Mouse (Mus musculus): Measurements from ENCODE around the gene Gdi2. TPM values are rescaled to one million over a fixed set of nuclear protein-coding genes. Genes with fewer than 3 reads are reported as not detected.
A peak's percentile ranks its signal among the peaks of the same experiment; 100 is the strongest.
"Not testable (repeated sequence)": the region's sequence is repeated elsewhere in the genome, so short reads cannot be mapped to it uniquely, and the experiment has no call there.

The Gdi2 gene
- polyA plus RNA-seq, 1 experiment from 2014 or later, result 516 TPM

- ATAC-seq, result no peak
- H3K27ac ChIP-seq (ENCODE audit: low read depth, low read length), result no peak overlapping the region
- no peaks in the 10 kb centered on the region for H3K27me3 ChIP-seq (replicated peaks; ENCODE audit: control insufficient read depth, insufficient read depth, low read length)
- no peak overlapping the region for H3K4me3 ChIP-seq (ENCODE audit: low read depth, low read length)
- no peaks in the 10 kb centered on the region; the same call in 1 of the 2 replicates for H3K4me1 ChIP-seq (ENCODE audit: control insufficient read depth, insufficient read depth, low read length)
- H3K9me3 ChIP-seq (replicated peaks; ENCODE audit: control insufficient read depth, low read length), result no peaks in the 10 kb centered on the region
- no peak overlapping the region for H3K9ac ChIP-seq (ENCODE audit: low read length)
- WGBS, result 80% methylated on average over 8 of the region's 8 CpGs
- no peaks in the 10 kb centered on the region for H3K36me3 ChIP-seq (ENCODE audit: control insufficient read depth, insufficient read depth, low read length)
- DNase-seq (ENCODE audit: low spot score), result no peak
- H3K4me2 ChIP-seq (ENCODE audit: low read length), result no peak overlapping the region
Measured at GRCm38 (mm10) chr13:3526328-3526727, 11.5 kb upstream of the Gdi2 start.

- Histone ChIP-seq H3K4me2 (ENCODE audit: low read length) (no peak overlapping the region), H3K9ac (ENCODE audit: low read length) (no peak overlapping the region), H3K4me3 (ENCODE audit: low read depth, low read length) (no peak overlapping the region), H3K36me3 (ENCODE audit: control insufficient read depth, insufficient read depth, low read length) (no peaks in the 10 kb centered on the region), H3K9me3 (replicated peaks; ENCODE audit: control insufficient read depth, low read length) (no peaks in the 10 kb centered on the region), H3K27ac (ENCODE audit: low read depth, low read length) (no peak overlapping the region), H3K27me3 (replicated peaks; ENCODE audit: control insufficient read depth, insufficient read depth, low read length) (no peaks in the 10 kb centered on the region), H3K4me1 (ENCODE audit: control insufficient read depth, insufficient read depth, low read length) (no peaks in the 10 kb centered on the region; the same call in 1 of the 2 replicates)
- DNase-seq (ENCODE audit: low spot score), result no peak
- no peak for ATAC-seq
- WGBS, result 66% methylated on average over 3 of the region's 3 CpGs
Measured at GRCm38 (mm10) chr13:3530451-3530850, 7.4 kb upstream of the Gdi2 start.

- not testable (repeated sequence) for H3K9ac ChIP-seq (ENCODE audit: low read length); H3K27me3 ChIP-seq (replicated peaks; ENCODE audit: control insufficient read depth, insufficient read depth, low read length); H3K36me3 ChIP-seq (ENCODE audit: control insufficient read depth, insufficient read depth, low read length); H3K27ac ChIP-seq (ENCODE audit: low read depth, low read length); DNase-seq (ENCODE audit: low spot score); H3K4me3 ChIP-seq (ENCODE audit: low read depth, low read length); ATAC-seq; H3K4me1 ChIP-seq (ENCODE audit: control insufficient read depth, insufficient read depth, low read length); H3K9me3 ChIP-seq (replicated peaks; ENCODE audit: control insufficient read depth, low read length); H3K4me2 ChIP-seq (ENCODE audit: low read length)
- WGBS, result 45% methylated on average over 2 of the region's 2 CpGs
Measured at GRCm38 (mm10) chr13:3531176-3531575, 6.7 kb upstream of the Gdi2 start.

- DNase-seq (ENCODE audit: low spot score), result no peak
- no peak overlapping the region for H3K4me3 ChIP-seq (ENCODE audit: low read depth, low read length)
- no peak overlapping the region for H3K27ac ChIP-seq (ENCODE audit: low read depth, low read length)
- H3K9ac ChIP-seq (ENCODE audit: low read length), result no peak overlapping the region
- no peaks in the 10 kb centered on the region for H3K36me3 ChIP-seq (ENCODE audit: control insufficient read depth, insufficient read depth, low read length)
- no peaks in the 10 kb centered on the region for H3K9me3 ChIP-seq (replicated peaks; ENCODE audit: control insufficient read depth, low read length)
- no peaks in the 10 kb centered on the region for H3K4me1 ChIP-seq (ENCODE audit: control insufficient read depth, insufficient read depth, low read length)
- ATAC-seq, result no peak
- no peak overlapping the region for H3K4me2 ChIP-seq (ENCODE audit: low read length)
- WGBS, result 66% methylated on average over 10 of the region's 10 CpGs
- no peaks in the 10 kb centered on the region for H3K27me3 ChIP-seq (replicated peaks; ENCODE audit: control insufficient read depth, insufficient read depth, low read length)
Measured at GRCm38 (mm10) chr13:3531692-3532320, 6.1 kb upstream of the Gdi2 start.

GRCm38 (mm10) chr13:3532451-3532850 lies 5.4 kb upstream of the Gdi2 start:
- H3K4me2 ChIP-seq (ENCODE audit: low read length), result no peak overlapping the region
- no peaks in the 10 kb centered on the region for H3K9me3 ChIP-seq (replicated peaks; ENCODE audit: control insufficient read depth, low read length)
- H3K9ac ChIP-seq (ENCODE audit: low read length), result no peak overlapping the region
- DNase-seq (ENCODE audit: low spot score), result no peak
- no peak for ATAC-seq
- H3K27me3 ChIP-seq (replicated peaks; ENCODE audit: control insufficient read depth, insufficient read depth, low read length), result no peaks in the 10 kb centered on the region
- no peaks in the 10 kb centered on the region for H3K4me1 ChIP-seq (ENCODE audit: control insufficient read depth, insufficient read depth, low read length)
- H3K36me3 ChIP-seq (ENCODE audit: control insufficient read depth, insufficient read depth, low read length), result no peaks in the 10 kb centered on the region
- no peak overlapping the region for H3K27ac ChIP-seq (ENCODE audit: low read depth, low read length)
- 73% methylated on average over 4 of the region's 4 CpGs for WGBS
- H3K4me3 ChIP-seq (ENCODE audit: low read depth, low read length), result no peak overlapping the region

- Histone ChIP-seq H3K27me3 (replicated peaks; ENCODE audit: control insufficient read depth, insufficient read depth, low read length) (no peaks in the 10 kb centered on the region), H3K4me3 (ENCODE audit: low read depth, low read length) (no peak overlapping the region), H3K9me3 (replicated peaks; ENCODE audit: control insufficient read depth, low read length) (no peaks in the 10 kb centered on the region), H3K27ac (ENCODE audit: low read depth, low read length) (no peak overlapping the region), H3K36me3 (ENCODE audit: control insufficient read depth, insufficient read depth, low read length) (no peaks in the 10 kb centered on the region), H3K4me2 (ENCODE audit: low read length) (no peak overlapping the region), H3K9ac (ENCODE audit: low read length) (no peak overlapping the region), H3K4me1 (ENCODE audit: control insufficient read depth, insufficient read depth, low read length) (peaks cover under 1% of the 10 kb centered on the region; the same call in 1 of the 2 replicates)
- 97% methylated on average over 4 of the region's 4 CpGs for WGBS
- ATAC-seq (no peak), DNase-seq (ENCODE audit: low spot score) (no peak)
Measured at GRCm38 (mm10) chr13:3534146-3534545, 3.7 kb upstream of the Gdi2 start.

GRCm38 (mm10) chr13:3538223-3538968 lies 533 bp downstream of the Gdi2 start:
- Histone ChIP-seq H3K4me2 (ENCODE audit: low read length) (peak overlapping the region; percentile 77), H3K9ac (ENCODE audit: low read length) (peak overlapping the region; percentile 96), H3K27ac (ENCODE audit: low read depth, low read length) (peak overlapping the region; percentile 97), H3K36me3 (ENCODE audit: control insufficient read depth, insufficient read depth, low read length) (no peaks in the 10 kb centered on the region), H3K4me1 (ENCODE audit: control insufficient read depth, insufficient read depth, low read length) (peaks cover 24% of the 10 kb centered on the region), H3K9me3 (replicated peaks; ENCODE audit: control insufficient read depth, low read length) (no peaks in the 10 kb centered on the region), H3K4me3 (ENCODE audit: low read depth, low read length) (peak overlapping the region; percentile 89), H3K27me3 (replicated peaks; ENCODE audit: control insufficient read depth, insufficient read depth, low read length) (no peaks in the 10 kb centered on the region)
- DNase-seq (ENCODE audit: low spot score), result peak; percentile 72
- ATAC-seq, result peak; percentile 46
- WGBS, result under 1% methylated on average over 57 of the region's 59 CpGs

GRCm38 (mm10) chr13:3538969-3539562 lies 1.2 kb downstream of the Gdi2 start:
- peak; percentile 41 for DNase-seq (ENCODE audit: low spot score)
- peaks cover 24% of the 10 kb centered on the region for H3K4me1 ChIP-seq (ENCODE audit: control insufficient read depth, insufficient read depth, low read length)
- H3K4me3 ChIP-seq (ENCODE audit: low read depth, low read length), result peak overlapping the region; percentile 89
- WGBS, result 1% methylated on average over 15 of the region's 15 CpGs
- no peak for ATAC-seq
- H3K27ac ChIP-seq (ENCODE audit: low read depth, low read length), result peak overlapping the region; percentile 97; the same call in 1 of the 2 replicates
- H3K27me3 ChIP-seq (replicated peaks; ENCODE audit: control insufficient read depth, insufficient read depth, low read length), result no peaks in the 10 kb centered on the region
- no peaks in the 10 kb centered on the region for H3K9me3 ChIP-seq (replicated peaks; ENCODE audit: control insufficient read depth, low read length)
- H3K9ac ChIP-seq (ENCODE audit: low read length), result peak overlapping the region; percentile 96
- no peaks in the 10 kb centered on the region for H3K36me3 ChIP-seq (ENCODE audit: control insufficient read depth, insufficient read depth, low read length)
- H3K4me2 ChIP-seq (ENCODE audit: low read length), result peak overlapping the region; percentile 77

- WGBS, result 6% methylated on average over 2 of the region's 2 CpGs
- H3K4me1 ChIP-seq (ENCODE audit: control insufficient read depth, insufficient read depth, low read length), result peaks cover 24% of the 10 kb centered on the region
- ATAC-seq (0 out of 2 replicates have a peak, but pooled peaks have one; percentile 4), DNase-seq (ENCODE audit: low spot score) (peak; percentile 62)
- H3K27me3 ChIP-seq (replicated peaks; ENCODE audit: control insufficient read depth, insufficient read depth, low read length), result no peaks in the 10 kb centered on the region
- no peak overlapping the region for H3K9ac ChIP-seq (ENCODE audit: low read length)
- H3K9me3 ChIP-seq (replicated peaks; ENCODE audit: control insufficient read depth, low read length), result no peaks in the 10 kb centered on the region
- no peaks in the 10 kb centered on the region for H3K36me3 ChIP-seq (ENCODE audit: control insufficient read depth, insufficient read depth, low read length)
- H3K4me2 ChIP-seq (ENCODE audit: low read length), result peak overlapping the region; percentile 77
- no peak overlapping the region for H3K27ac ChIP-seq (ENCODE audit: low read depth, low read length)
- H3K4me3 ChIP-seq (ENCODE audit: low read depth, low read length), result peak overlapping the region; percentile 89
Measured at GRCm38 (mm10) chr13:3540166-3540565, 2.3 kb downstream of the Gdi2 start.
